ENCODE assay signal across 9 mouse cellular contexts in genomic region chr13:23426922-23427321, GRCm38 (mm10). TPM values are rescaled to one million over a fixed set of nuclear protein-coding genes. Genes with fewer than 3 reads are reported as not detected.
DNase-seq lines count a peak whose midpoint lies in the region; ATAC-seq and TF ChIP-seq lines count a peak whose summit lies in the region.
"Had no signal": no experiment of that assay in that cellular context is flagged by ENCODE, and none has a peak within 500 bp of the region (broad histone marks: within the 10 kb centered on the region; RNA-seq: fewer than 3 reads in every experiment).

No protein-coding gene starts in this region.

- H3K27ac ChIP-seq in forebrain, embryonic 14.5 days (ENCODE audit: low read depth, low read length) = no peak overlapping the region
- H3K27ac ChIP-seq in forebrain, embryonic 16.5 days (ENCODE audit: low read length) = no peak overlapping the region
- H3K27ac ChIP-seq in embryonic facial prominence, embryonic 13.5 days = no peak overlapping the region
- no peak overlapping the region for H3K27ac ChIP-seq in gastrocnemius, adult 2 months

- ATAC-seq in forebrain, embryonic 14.5 days = no peak
- no peak for ATAC-seq in forebrain, embryonic 16.5 days
- no peak for ATAC-seq in embryonic facial prominence, embryonic 13.5 days (ENCODE audit: insufficient number of reproducible peaks, insufficient read depth, low FRiP score, low TSS enrichment, low read depth)

- peaks cover 5% of the 10 kb centered on the region for H3K36me3 ChIP-seq in forebrain, embryonic 14.5 days (ENCODE audit: control insufficient read depth, insufficient read depth, low read length)
- H3K36me3 ChIP-seq in forebrain, embryonic 16.5 days (ENCODE audit: control insufficient read depth, insufficient read depth) = peaks cover under 1% of the 10 kb centered on the region; the same call in 1 of the 2 replicates
- H3K36me3 ChIP-seq in embryonic facial prominence, embryonic 13.5 days = peaks cover 4% of the 10 kb centered on the region
- peaks cover 3% of the 10 kb centered on the region; the same call in 1 of the 2 replicates for H3K36me3 ChIP-seq in splenic B cell, adult 2 months (ENCODE audit: control insufficient read depth, insufficient read depth, low read length, poor library complexity, severe bottlenecking)

- no peak overlapping the region for H3K4me2 ChIP-seq in forebrain, embryonic 14.5 days (ENCODE audit: low read length)
- no peak overlapping the region for H3K4me2 ChIP-seq in forebrain, embryonic 16.5 days (ENCODE audit: low read length)
- no peak overlapping the region; the same call in 1 of the 2 replicates for H3K4me2 ChIP-seq in embryonic facial prominence, embryonic 13.5 days

- H3K9me3 ChIP-seq in forebrain, embryonic 14.5 days (replicated peaks; ENCODE audit: control insufficient read depth, low read length) = no peaks in the 10 kb centered on the region
- no peaks in the 10 kb centered on the region for H3K9me3 ChIP-seq in forebrain, embryonic 16.5 days (ENCODE audit: control insufficient read depth, low read length)
- no peaks in the 10 kb centered on the region for H3K9me3 ChIP-seq in embryonic facial prominence, embryonic 13.5 days

- H3K9ac ChIP-seq in forebrain, embryonic 14.5 days (ENCODE audit: low read length) = no peak overlapping the region
- no peak overlapping the region for H3K9ac ChIP-seq in forebrain, embryonic 16.5 days (replicated peaks; ENCODE audit: low read depth, low read length)
- H3K9ac ChIP-seq in embryonic facial prominence, embryonic 13.5 days = no peak overlapping the region

- H3K27me3 ChIP-seq in forebrain, embryonic 14.5 days (replicated peaks; ENCODE audit: control insufficient read depth, insufficient read depth, low read length) = no peaks in the 10 kb centered on the region
- H3K27me3 ChIP-seq in forebrain, embryonic 16.5 days (replicated peaks; ENCODE audit: control insufficient read depth, insufficient read depth, low read length) = no peaks in the 10 kb centered on the region
- no peaks in the 10 kb centered on the region for H3K27me3 ChIP-seq in embryonic facial prominence, embryonic 13.5 days
- H3K27me3 ChIP-seq in splenic B cell, adult 2 months (ENCODE audit: control insufficient read depth, insufficient read depth, low read length, poor library complexity, severe bottlenecking) = no peaks in the 10 kb centered on the region

- DNase-seq in forebrain, embryonic 14.5 days (ENCODE audit: low spot score) = peak; percentile 55
- DNase-seq in spleen, postnatal 4 days (ENCODE audit: low spot score in 2 of 2) = peak; percentile 49 to 76
- no peak for DNase-seq in spleen, adult 18-20 months
- DNase-seq in splenic B cell, adult 2 months (ENCODE audit: low read depth, low spot score) = peak; percentile 50
- no peak for DNase-seq in gastrocnemius, adult 2 months
- no peak for DNase-seq in adrenal gland, adult 8-10 months
- DNase-seq: kidney, adult 18-20 months had no signal

- intact Hi-C loops in gastrocnemius, adult 2 months (cut with DNase I) = no loop called here

- TF ChIP-seq CTCF in gastrocnemius, adult 2 months (IDR thresholded peaks at IDR 0.05) = no peak

- H3K4me3 ChIP-seq in forebrain, embryonic 14.5 days (ENCODE audit: low read depth, low read length) = no peak overlapping the region
- no peak overlapping the region for H3K4me3 ChIP-seq in forebrain, embryonic 16.5 days (replicated peaks; ENCODE audit: low read length)
- H3K4me3 ChIP-seq in embryonic facial prominence, embryonic 13.5 days = 0 out of 2 replicates have a peak overlapping the region, but pooled peaks have one; percentile 7
- H3K4me3 ChIP-seq in gastrocnemius, adult 2 months = no peak overlapping the region

- WGBS in forebrain, embryonic 14.5 days = 13% methylated on average over 14 of the region's 14 CpGs
- 17% methylated on average over 14 of the region's 14 CpGs for WGBS in forebrain, embryonic 16.5 days
- 11% methylated on average over 14 of the region's 14 CpGs for WGBS in embryonic facial prominence, embryonic 13.5 days

- H3K4me1 ChIP-seq in forebrain, embryonic 14.5 days (ENCODE audit: control insufficient read depth, insufficient read depth, low read length) = peaks cover 7% of the 10 kb centered on the region; the same call in 1 of the 2 replicates
- H3K4me1 ChIP-seq in forebrain, embryonic 16.5 days (replicated peaks; ENCODE audit: control insufficient read depth, insufficient read depth, low read length) = peaks cover 31% of the 10 kb centered on the region
- H3K4me1 ChIP-seq in embryonic facial prominence, embryonic 13.5 days = peaks cover 22% of the 10 kb centered on the region

RNA-seq across cellular contexts. Expression of gene Abt1, which starts 3.3 kb away (rescaled TPM):
- polyA plus RNA-seq in forebrain, embryonic 14.5 days (2014; fragmentation: Nextera tagmentation; extraction: Ambion mirVana) = 12.9 and 13.8 TPM in 2 replicates
- 12.7 and 13.0 TPM in 2 replicates for polyA plus RNA-seq in forebrain, embryonic 16.5 days (2015; fragmentation: Nextera tagmentation; extraction: Ambion mirVana)
- polyA plus RNA-seq in embryonic facial prominence, embryonic 13.5 days (2015; fragmentation: Nextera tagmentation; extraction: Ambion mirVana) = 13.1 and 14.6 TPM in 2 replicates
- total RNA-seq in gastrocnemius, adult 2 months (2021) = 1 to 10 TPM; 3.6 to 3.9 TPM
- 1 to 10 TPM; 6.5 to 7.8 (median 7.1) TPM for total RNA-seq in adrenal gland, adult 8-10 months (2022)

RNA-seq across cellular contexts. Expression of gene Btn1a1, which starts 38.8 kb away (rescaled TPM):
- polyA plus RNA-seq in forebrain, embryonic 14.5 days (2014; fragmentation: Nextera tagmentation; extraction: Ambion mirVana) = 0.22 TPM in 1 of 2 replicates, not detected in the other
- polyA plus RNA-seq in forebrain, embryonic 16.5 days (2015; fragmentation: Nextera tagmentation; extraction: Ambion mirVana) = 0.06 and 0.22 TPM in 2 replicates
- polyA plus RNA-seq in embryonic facial prominence, embryonic 13.5 days (2015; fragmentation: Nextera tagmentation; extraction: Ambion mirVana) = not detected in 2 replicates
- total RNA-seq in gastrocnemius, adult 2 months (2021) = not detected
- total RNA-seq in adrenal gland, adult 8-10 months (2022) = not detected

RNA-seq across cellular contexts. Expression of gene Zfp322a, which starts 57.9 kb away (rescaled TPM):
- 49.6 and 59.5 TPM in 2 replicates for polyA plus RNA-seq in forebrain, embryonic 14.5 days (2014; fragmentation: Nextera tagmentation; extraction: Ambion mirVana)
- polyA plus RNA-seq in forebrain, embryonic 16.5 days (2015; fragmentation: Nextera tagmentation; extraction: Ambion mirVana) = 62.5 and 72.6 TPM in 2 replicates
- 60.5 and 63.8 TPM in 2 replicates for polyA plus RNA-seq in embryonic facial prominence, embryonic 13.5 days (2015; fragmentation: Nextera tagmentation; extraction: Ambion mirVana)
- 10 to 100 TPM in 1 of 2 experiments, 1 to 10 TPM in 1; 8.9 to 12.7 TPM for total RNA-seq in gastrocnemius, adult 2 months (2021)
- total RNA-seq in adrenal gland, adult 8-10 months (2022) = 10 to 100 TPM; 20.0 to 26.5 (median 23.6) TPM

Comparison
In these comparisons a context has a peak if more than half of its experiments do, and no peak if none do; other contexts are left out.
1. DNase-seq: peak in forebrain, embryonic 14.5 days (single experiment), spleen, postnatal 4 days (2 of 2) and splenic B cell, adult 2 months (single experiment); none in spleen, adult 18-20 months (0 of 2), gastrocnemius, adult 2 months (single experiment) and adrenal gland, adult 8-10 months (single experiment).